Mouse (Mus musculus) Muller cell, postnatal 12 days (primary cell): ENCODE measurements around the gene Nr4a1.

Source experiments
- DNase-seq: peaks from one replicate; pipeline ENCODE4 v3.0.0-alpha.2; 2015; ENCODE audit errors: inconsistent ontology term

Gene Nr4a1

DNA sequence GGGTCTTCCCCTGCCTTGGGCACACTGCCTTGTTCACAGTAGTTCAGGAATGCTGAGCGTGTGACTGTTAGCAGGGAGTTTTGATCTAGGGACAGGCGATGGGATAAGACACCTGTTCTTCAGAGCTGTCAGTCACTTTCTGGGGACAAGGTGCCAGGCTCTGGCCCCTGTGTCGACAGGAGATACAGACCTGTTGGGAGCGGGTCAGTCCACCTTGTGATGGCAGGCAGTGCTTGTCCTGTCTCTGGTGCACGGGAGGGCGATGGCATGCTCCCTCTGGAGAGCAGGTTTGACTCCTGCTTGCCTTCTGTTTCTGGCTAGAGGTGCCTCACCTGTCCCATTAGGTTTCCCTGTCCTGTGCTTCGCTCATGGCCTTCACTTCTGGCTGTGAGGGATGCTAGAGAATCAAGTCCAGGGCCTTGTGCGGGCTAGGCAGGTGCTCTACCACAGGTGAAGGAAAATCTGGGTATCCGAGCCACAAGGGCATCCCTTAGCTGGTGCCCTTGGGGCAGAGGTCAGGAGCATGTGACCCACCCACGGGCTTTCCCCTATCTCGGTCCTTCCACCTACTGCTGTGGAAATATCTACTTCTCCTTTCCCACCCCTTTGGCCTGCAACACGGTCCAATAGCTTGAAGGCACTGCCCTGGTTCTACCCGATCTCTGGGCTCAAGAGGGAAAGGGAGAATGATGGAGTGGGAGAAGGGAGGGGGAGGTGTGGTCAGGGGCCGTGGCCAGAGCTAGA, 2.6 kb downstream of the Nr4a1 start:
- no peak for DNase-seq

GRCm38 (mm10) chr15:101258420-101258819, 4.4 kb downstream of the Nr4a1 start:
- DNase-seq = no peak

DNA sequence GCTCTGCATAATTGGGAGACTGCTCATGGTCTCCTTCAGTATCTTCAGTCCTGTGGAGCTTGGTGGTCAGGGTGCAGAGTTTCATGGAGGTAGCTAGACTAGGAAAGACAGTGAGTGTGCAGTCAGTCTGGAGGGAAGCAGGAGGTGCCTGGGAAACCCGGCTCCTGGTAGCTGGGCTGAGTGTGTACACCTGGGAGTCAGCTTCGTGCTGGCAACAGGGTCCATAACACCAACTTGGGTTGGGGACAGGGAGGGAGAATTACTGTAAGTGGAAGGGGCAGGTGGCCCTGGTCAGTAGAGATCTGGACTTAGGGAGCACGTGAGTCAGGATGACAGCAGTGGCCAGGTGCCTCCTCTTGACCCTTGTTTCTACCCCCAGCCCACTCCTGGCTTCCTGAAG, 5.9 kb downstream of the Nr4a1 start:
- no peak for DNase-seq

- no peak for DNase-seq
These were observed 6.3 kb downstream of the Nr4a1 start for GRCm38 (mm10) chr15:101260387-101260786.

- no peak for DNase-seq
These were observed 7.0 kb downstream of the Nr4a1 start for GRCm38 (mm10) chr15:101260874-101261622.

- no peak for DNase-seq
These were observed 8.4 kb downstream of the Nr4a1 start for GRCm38 (mm10) chr15:101262502-101262901.

- peak; percentile 99 for DNase-seq
These were observed 12.3 kb downstream of the Nr4a1 start for GRCm38 (mm10) chr15:101266132-101266963.

DNA sequence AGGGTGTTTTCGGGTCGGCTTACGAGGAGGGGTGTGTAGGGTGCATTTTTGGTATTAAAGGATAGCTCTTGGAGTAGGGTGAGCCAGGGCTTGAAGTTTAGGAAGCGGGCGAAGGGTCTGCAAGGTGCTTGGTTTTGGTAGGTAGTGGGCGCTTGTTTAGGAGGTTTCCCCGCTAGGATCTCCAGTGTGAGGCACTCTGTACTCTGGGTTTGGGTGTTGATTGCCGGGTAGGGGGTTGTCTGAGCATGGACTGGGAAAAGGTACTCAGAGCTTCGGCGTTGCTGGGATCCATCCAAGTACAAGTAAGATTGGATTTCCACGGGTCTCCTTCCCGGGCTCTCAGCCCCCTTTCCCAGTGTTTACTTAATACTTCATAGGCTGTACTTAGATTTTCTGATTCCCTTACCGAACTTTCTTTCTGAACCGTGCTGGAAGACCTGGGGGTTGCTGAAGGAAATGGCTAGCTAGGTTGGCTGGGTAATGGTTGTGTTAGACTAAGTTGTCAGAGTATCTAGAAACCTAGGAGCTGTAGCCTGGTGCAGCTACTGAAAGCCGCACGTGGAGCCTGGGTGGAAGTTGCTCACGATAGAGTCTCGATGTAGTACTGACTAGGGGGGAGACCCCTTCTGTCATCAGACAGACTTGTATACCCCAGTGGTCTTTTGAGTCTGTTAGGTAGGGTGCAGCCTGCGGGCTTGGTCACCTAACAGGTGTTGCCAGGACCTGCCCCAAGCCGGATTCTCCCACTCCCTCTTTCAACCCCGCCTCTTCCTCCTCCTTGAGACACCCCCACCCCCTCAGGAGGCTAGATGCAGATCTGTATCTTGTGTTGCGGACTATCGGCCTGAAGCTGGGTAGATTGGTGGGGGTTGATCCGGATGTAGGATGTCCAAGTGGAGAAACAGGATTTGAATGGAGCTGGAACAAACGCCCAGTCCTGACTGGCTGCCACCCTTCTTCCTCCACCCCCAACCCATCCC, 13.3 kb downstream of the Nr4a1 start:
- DNase-seq = no peak

- DNase-seq = no peak
These were observed 16.2 kb downstream of the Nr4a1 start for GRCm38 (mm10) chr15:101270101-101270820.

- DNase-seq = no peak
These were observed 17.0 kb downstream of the Nr4a1 start for GRCm38 (mm10) chr15:101271107-101271506.

GRCm38 (mm10) chr15:101271513-101271912, 17.4 kb downstream of the Nr4a1 start:
- DNase-seq = no peak

DNA sequence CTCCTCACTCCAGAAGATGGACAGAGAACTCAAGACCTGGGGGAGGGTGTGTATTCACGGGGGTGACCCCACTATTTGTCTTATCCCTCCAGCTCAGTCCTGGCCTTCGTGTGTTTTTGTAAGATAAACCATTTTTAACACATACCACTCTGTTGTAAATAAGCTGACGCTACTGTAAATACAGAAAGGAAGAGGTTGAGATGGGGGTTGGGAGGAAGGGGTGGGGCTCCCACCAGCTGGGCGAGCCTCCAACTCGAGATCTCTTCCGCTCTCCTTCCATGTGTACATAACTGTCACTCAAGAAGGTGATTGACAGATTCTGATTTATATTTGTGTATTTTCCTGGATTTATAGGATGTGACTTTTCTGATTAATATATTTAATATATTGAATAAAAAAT, 20.3 kb downstream of the Nr4a1 start:
- DNase-seq = no peak

GRCm38 (mm10) chr15:101277351-101277899, 23.4 kb downstream of the Nr4a1 start:
- peak; percentile 17 for DNase-seq

- no peak for DNase-seq
These were observed 24.5 kb downstream of the Nr4a1 start for GRCm38 (mm10) chr15:101278589-101278988.

DNA sequence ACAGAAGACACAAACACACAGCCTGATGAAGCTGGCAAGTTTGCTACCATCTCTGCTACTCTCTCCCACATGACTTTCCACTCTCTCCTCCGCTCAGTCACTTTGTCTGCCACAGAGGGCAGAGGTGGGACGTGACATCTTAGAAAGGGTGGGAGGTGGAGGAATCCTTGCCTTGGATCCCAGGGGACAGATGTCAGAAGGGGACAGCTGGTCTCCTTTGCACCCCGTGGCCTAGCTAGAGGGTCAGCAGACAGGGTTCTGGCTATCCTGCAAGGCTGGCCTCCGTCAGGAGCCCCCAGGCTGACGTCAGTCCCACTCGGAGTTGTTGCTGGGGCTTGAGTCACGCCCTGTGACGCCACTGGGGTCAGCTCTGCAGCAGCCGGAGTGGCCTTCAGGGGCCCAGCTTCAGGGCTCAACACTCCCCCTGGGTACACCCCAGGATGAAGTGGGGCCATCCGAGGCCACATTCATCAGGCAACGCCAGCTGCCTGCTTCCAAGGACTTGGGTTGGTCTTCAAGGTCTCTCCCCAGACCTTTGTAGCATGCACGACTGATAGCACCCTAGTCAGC, 25.4 kb downstream of the Nr4a1 start:
- no peak for DNase-seq

DNA sequence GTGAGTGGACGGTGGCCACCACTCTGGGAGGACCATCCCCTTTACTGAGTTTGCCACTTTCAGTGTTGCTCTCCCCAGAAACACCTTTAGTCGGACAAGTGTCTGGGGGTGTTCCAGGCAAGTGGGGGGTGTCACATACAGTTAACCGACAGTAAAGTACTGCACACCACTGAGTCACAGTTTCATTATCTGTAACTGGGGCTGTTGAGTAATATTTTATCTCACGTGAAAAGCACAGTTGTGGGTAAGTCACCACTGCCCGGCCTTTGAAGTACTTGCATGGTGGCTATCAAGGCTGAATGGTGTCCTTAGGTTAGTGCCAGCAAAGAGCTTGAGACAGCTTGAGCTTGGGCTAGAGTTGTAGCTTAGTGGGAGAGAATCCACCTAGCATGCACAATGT, 28.4 kb downstream of the Nr4a1 start:
- DNase-seq = no peak

DNA sequence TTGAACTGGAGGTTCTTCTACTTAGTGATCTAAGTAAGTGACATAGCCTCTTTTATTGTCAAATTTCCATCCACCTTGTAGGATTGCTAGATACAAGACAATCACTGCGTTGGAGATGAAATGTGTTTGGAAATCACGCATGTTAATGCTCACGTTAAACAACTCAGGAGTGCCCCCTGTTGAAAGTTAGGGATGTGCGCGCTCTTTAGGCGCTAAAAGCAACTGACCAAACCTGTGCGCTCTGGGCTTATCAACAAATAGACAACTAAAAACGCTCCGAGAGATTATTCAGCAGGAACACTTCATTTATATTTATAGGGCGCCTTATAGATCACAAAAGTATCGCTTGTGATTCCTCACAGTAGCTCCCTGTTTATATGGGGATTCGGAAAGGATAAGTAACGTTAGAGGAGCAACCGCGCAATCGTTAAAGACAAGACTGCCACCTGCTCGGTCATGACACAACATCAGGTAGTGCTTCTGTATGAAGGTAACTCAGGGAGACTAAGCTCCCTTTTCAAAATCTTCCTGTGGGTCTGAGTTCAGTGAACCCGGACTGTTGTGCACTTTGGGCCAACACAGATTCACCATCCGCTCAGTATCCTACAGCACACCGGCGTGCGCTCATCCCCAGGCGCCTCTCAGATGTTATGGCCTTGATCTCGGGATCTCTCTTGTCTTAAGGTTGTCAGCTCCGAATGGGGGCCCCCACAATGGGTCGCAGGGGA, 29.3 kb downstream of the Nr4a1 start:
- peak; percentile 58 for DNase-seq

DNA sequence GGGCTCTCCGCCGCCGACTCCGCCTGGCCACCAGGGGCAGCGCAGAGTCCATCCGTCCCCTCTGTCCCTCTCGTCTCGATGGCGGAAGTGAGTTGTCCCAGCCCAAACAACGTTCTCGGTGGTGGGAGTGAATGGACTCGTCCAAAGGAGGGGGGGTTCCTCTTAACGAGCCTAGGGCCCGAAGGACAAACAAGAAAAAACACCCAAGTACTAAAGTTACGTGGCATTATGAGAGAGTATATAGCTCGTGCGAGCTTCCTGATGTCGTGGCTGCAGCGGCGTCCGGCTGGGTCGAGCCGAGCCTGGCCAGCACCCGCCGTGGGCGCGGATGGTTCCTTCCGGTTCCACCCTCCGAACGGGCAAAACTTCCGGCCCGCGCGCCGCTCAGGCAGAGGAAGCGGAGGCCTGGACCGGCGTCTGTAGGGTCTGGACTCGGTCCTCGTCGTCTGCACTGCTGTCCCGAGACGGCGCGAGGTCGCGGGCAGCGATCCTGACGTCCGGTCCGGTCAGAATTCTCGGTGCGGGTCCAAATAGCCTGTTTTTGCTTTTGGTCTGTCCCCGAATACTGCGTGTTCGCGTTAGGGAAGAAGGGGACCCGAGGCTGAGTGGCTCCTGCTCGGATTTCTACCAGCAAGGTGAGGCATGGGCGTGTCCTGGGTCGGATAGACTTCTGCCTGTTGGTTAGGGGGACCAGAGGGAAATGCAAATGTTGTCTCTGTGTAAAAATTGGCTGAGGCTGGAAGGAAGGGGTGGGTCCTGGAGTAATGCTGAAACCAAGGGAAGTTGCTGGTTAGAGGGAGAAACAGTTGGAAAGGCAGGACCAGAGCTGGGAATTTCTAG, 30.1 kb downstream of the Nr4a1 start, which contains the start of gene Atg101:
Gene Atg101, plus strand, starts transcription at position 362 of the 840 bp plus-strand sequence.
- DNase-seq = peak; percentile 95
